Mouse (Mus musculus) liver, embryonic 12.5 days (tissue): ENCODE data around the gene Macrod2. TPM values are rescaled to one million over a fixed set of nuclear protein-coding genes. Genes with fewer than 3 reads are reported as not detected.

ENCODE experiments used
- ATAC-seq: fragments of 200-750 bp; cut with Nextera tagmentation; 2 replicates; pipeline ENCODE4 v1.8.0; 2017; ENCODE audit warnings: moderate number of reproducible peaks, mild to moderate bottlenecking, moderate library complexity
- H3K27ac ChIP-seq: fragments of 300-500 bp; sonication (generic); 2 replicates; pipeline ENCODE4 v1.5.1; 2016; ENCODE audit warnings: mild to moderate bottlenecking
- H3K27me3 ChIP-seq: fragments of 300-500 bp; sonication (generic); replicated peaks from 2 replicates; pipeline ENCODE4 v1.6.1; 2016; ENCODE audit warnings: mild to moderate bottlenecking, moderate library complexity
- H3K36me3 ChIP-seq: fragments of 300-500 bp; sonication (generic); 2 replicates; pipeline ENCODE4 v1.6.1; 2016; ENCODE audit warnings: mild to moderate bottlenecking, moderate library complexity
- H3K4me1 ChIP-seq: fragments of 300-500 bp; sonication (generic); 2 replicates; pipeline ENCODE4 v1.6.1; 2016
- H3K4me2 ChIP-seq: fragments of 300-500 bp; sonication (generic); 2 replicates; pipeline ENCODE4 v1.6.1; 2016; ENCODE audit warnings: mild to moderate bottlenecking, moderate library complexity
- H3K4me3 ChIP-seq: fragments of 300-500 bp; sonication (generic); 2 replicates; pipeline ENCODE4 v1.5.1; 2016; ENCODE audit warnings: mild to moderate bottlenecking, moderate library complexity
- H3K9ac ChIP-seq: fragments of 300-500 bp; sonication (generic); 2 replicates; pipeline ENCODE4 v1.6.1; 2016; ENCODE audit warnings: mild to moderate bottlenecking, moderate library complexity
- H3K9me3 ChIP-seq: fragments of 300-500 bp; sonication (generic); replicated peaks from 2 replicates; pipeline ENCODE4 v1.6.1; 2016; ENCODE audit warnings: mild to moderate bottlenecking, moderate library complexity
- WGBS: fragments of 180-500 bp; shearing (Covaris S2); methylation state at CpG from one replicate; pipeline ENCODE4 v1.1.7; 2016; ENCODE audit not compliant: insufficient replicate concordance; 5-methylcytosine and 5-hydroxymethylcytosine counted together
- polyA plus RNA-seq: library from polyadenylated mRNA; unstranded; fragments of >200 nt; fragmentation: Nextera tagmentation; extraction: Ambion mirVana; gene quantifications from 2 replicates; pipeline ENCODE4 v1.2.1, GENCODE M21; 2016

Gene Macrod2
- polyA plus RNA-seq, 1 experiment from 2014 or later, result 11.3 TPM

DNA sequence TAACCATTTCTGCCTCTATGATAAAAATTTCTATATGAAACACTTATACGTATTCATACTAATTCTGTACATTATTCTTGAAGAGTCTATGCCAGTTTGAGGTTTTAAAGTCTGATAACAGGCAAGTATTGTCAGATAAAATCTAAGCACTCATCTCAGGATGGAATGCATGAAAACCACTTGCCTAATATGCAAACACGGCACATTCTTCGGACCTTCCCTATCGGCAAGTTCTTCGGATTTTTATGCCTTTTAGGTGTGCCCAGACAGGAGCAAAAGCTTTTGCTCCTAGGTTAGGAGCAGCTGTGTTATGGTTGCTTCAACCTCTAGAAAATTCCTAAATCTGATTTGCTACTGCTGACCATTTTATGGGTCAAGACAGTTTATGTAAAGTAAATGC, 433.8 kb downstream of the Macrod2 start:
- Histone ChIP-seq H3K4me3 (no peak overlapping the region), H3K9ac (no peak overlapping the region), H3K4me1 (no peaks in the 10 kb centered on the region), H3K4me2 (no peak overlapping the region), H3K9me3 (no peaks in the 10 kb centered on the region), H3K27me3 (no peaks in the 10 kb centered on the region), H3K27ac (no peak overlapping the region), H3K36me3 (no peaks in the 10 kb centered on the region)
- ATAC-seq, result no peak
- 77% methylated on average over 5 of the region's 5 CpGs for WGBS

GRCm38 (mm10) chr2:140830086-140830485, 435.0 kb downstream of the Macrod2 start:
- no peak overlapping the region for H3K27ac ChIP-seq
- H3K9me3 ChIP-seq, result no peaks in the 10 kb centered on the region
- H3K4me1 ChIP-seq, result no peaks in the 10 kb centered on the region
- H3K36me3 ChIP-seq, result no peaks in the 10 kb centered on the region
- no peak overlapping the region for H3K9ac ChIP-seq
- H3K27me3 ChIP-seq, result no peaks in the 10 kb centered on the region
- ATAC-seq, result no peak
- H3K4me2 ChIP-seq, result no peak overlapping the region
- no peak overlapping the region for H3K4me3 ChIP-seq
- WGBS, result 57% methylated on average over 3 of the region's 3 CpGs

GRCm38 (mm10) chr2:140839371-140839770, 444.3 kb downstream of the Macrod2 start:
- H3K9ac ChIP-seq, result no peak overlapping the region
- H3K9me3 ChIP-seq, result no peaks in the 10 kb centered on the region
- no peaks in the 10 kb centered on the region for H3K27me3 ChIP-seq
- no peak overlapping the region for H3K4me2 ChIP-seq
- H3K4me1 ChIP-seq, result no peaks in the 10 kb centered on the region
- H3K4me3 ChIP-seq, result no peak overlapping the region
- H3K27ac ChIP-seq, result no peak overlapping the region
- H3K36me3 ChIP-seq, result no peaks in the 10 kb centered on the region
- WGBS, result 50% methylated on average over 2 of the region's 2 CpGs
- ATAC-seq, result no peak

GRCm38 (mm10) chr2:140839880-140840279, 444.8 kb downstream of the Macrod2 start:
- no peak for ATAC-seq
- no peak overlapping the region for H3K27ac ChIP-seq
- 64% methylated on average over 3 of the region's 3 CpGs for WGBS
- no peak overlapping the region for H3K4me3 ChIP-seq
- no peak overlapping the region for H3K9ac ChIP-seq
- no peaks in the 10 kb centered on the region for H3K36me3 ChIP-seq
- no peaks in the 10 kb centered on the region for H3K4me1 ChIP-seq
- H3K4me2 ChIP-seq, result no peak overlapping the region
- H3K27me3 ChIP-seq, result no peaks in the 10 kb centered on the region
- no peaks in the 10 kb centered on the region for H3K9me3 ChIP-seq

GRCm38 (mm10) chr2:140844030-140844429, 448.9 kb downstream of the Macrod2 start:
- Histone ChIP-seq H3K27me3 (no peaks in the 10 kb centered on the region), H3K27ac (no peak overlapping the region), H3K4me2 (no peak overlapping the region), H3K9me3 (no peaks in the 10 kb centered on the region), H3K36me3 (no peaks in the 10 kb centered on the region), H3K9ac (no peak overlapping the region), H3K4me1 (no peaks in the 10 kb centered on the region), H3K4me3 (no peak overlapping the region)
- 21% methylated on average over 5 of the region's 5 CpGs for WGBS
- ATAC-seq, result no peak

- ATAC-seq, result no peak
- Histone ChIP-seq H3K36me3 (no peaks in the 10 kb centered on the region), H3K4me3 (no peak overlapping the region), H3K4me2 (no peak overlapping the region), H3K9ac (no peak overlapping the region), H3K27ac (no peak overlapping the region), H3K27me3 (no peaks in the 10 kb centered on the region), H3K9me3 (no peaks in the 10 kb centered on the region), H3K4me1 (no peaks in the 10 kb centered on the region)
- WGBS, result 72% methylated on average over 5 of the region's 5 CpGs
Observed at GRCm38 (mm10) chr2:140847817-140848428, 452.8 kb downstream of the Macrod2 start.

DNA sequence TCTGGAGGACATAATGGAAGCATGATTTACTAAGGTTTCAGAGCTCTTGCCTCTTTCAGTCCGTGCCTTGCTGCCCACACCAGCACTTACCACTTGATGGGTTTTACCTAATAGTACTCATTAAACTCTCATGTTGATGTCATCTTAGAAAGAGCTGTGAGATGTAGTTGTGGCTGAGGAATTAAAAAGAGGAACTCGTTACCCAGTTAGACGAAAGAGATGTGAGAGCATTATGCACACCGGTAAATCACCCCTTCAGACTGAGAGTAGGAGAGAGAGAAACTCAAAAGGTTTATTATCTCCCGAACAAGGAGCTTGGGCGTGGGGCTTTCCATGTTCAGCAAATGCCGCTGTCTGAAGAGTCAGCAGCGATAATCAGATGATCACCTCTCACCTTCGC, 458.4 kb downstream of the Macrod2 start:
- no peak overlapping the region for H3K4me2 ChIP-seq
- H3K27me3 ChIP-seq, result no peaks in the 10 kb centered on the region
- H3K27ac ChIP-seq, result no peak overlapping the region
- no peak overlapping the region for H3K9ac ChIP-seq
- no peak overlapping the region for H3K4me3 ChIP-seq
- 57% methylated on average over 9 of the region's 9 CpGs for WGBS
- no peaks in the 10 kb centered on the region for H3K4me1 ChIP-seq
- no peak for ATAC-seq
- H3K36me3 ChIP-seq, result no peaks in the 10 kb centered on the region
- no peaks in the 10 kb centered on the region for H3K9me3 ChIP-seq

GRCm38 (mm10) chr2:140861356-140861755, 466.2 kb downstream of the Macrod2 start:
- H3K9me3 ChIP-seq, result no peaks in the 10 kb centered on the region
- ATAC-seq, result no peak
- no peaks in the 10 kb centered on the region for H3K27me3 ChIP-seq
- no peaks in the 10 kb centered on the region for H3K4me1 ChIP-seq
- no peak overlapping the region for H3K9ac ChIP-seq
- no peak overlapping the region for H3K4me2 ChIP-seq
- no peak overlapping the region for H3K27ac ChIP-seq
- WGBS, result 40% methylated on average over 1 of the region's 1 CpGs
- H3K4me3 ChIP-seq, result no peak overlapping the region
- no peaks in the 10 kb centered on the region for H3K36me3 ChIP-seq

DNA sequence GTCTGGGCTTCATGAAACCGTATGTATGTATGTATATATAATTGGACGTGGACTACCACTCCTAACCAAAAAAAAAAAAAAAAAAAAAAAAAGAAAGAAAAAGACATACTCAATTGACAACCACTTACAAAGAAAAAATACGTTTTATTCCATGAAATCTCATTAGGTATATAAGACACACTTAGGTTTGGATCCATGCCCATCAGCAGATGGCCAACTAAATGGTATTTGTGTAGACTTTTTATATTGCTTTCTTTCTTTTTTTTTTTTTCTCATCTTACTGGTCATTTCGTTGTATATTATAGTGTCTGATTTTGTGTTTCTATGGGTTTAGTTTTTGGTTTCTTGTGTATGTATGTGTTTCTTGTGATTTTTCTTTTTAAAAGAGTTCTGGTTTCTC, 467.6 kb downstream of the Macrod2 start:
- Histone ChIP-seq H3K4me2 (no peak overlapping the region), H3K36me3 (no peaks in the 10 kb centered on the region), H3K27ac (no peak overlapping the region), H3K9me3 (no peaks in the 10 kb centered on the region), H3K27me3 (no peaks in the 10 kb centered on the region), H3K9ac (no peak overlapping the region), H3K4me1 (no peaks in the 10 kb centered on the region), H3K4me3 (no peak overlapping the region)
- WGBS, result 61% methylated on average over 4 of the region's 4 CpGs
- ATAC-seq, result no peak

GRCm38 (mm10) chr2:140865636-140866035, 470.5 kb downstream of the Macrod2 start:
- H3K27me3 ChIP-seq, result no peaks in the 10 kb centered on the region
- no peak overlapping the region for H3K9ac ChIP-seq
- H3K36me3 ChIP-seq, result no peaks in the 10 kb centered on the region
- no peaks in the 10 kb centered on the region for H3K9me3 ChIP-seq
- H3K4me2 ChIP-seq, result no peak overlapping the region
- no peak overlapping the region for H3K4me3 ChIP-seq
- no peak overlapping the region for H3K27ac ChIP-seq
- H3K4me1 ChIP-seq, result no peaks in the 10 kb centered on the region
- WGBS, result 68% methylated on average over 1 of the region's 1 CpGs
- no peak for ATAC-seq

DNA sequence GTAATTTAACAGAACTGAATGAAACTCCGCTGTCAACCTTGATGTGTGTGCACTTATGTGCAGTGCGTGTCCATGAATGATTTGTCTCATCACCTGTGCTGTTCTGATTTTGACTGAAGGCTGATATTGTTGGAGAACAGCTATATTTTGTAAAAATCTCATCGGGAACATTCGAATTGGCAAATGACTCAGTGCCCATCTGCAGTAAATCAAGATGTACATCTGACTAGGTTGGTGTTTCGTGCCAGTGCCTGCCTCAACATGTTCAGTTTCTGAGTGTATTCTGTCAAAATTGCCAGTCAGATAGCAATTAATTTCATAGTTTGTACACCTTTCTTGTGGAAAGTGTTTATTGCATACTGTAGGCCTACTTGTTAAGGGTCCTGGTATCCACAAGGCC, 472.0 kb downstream of the Macrod2 start:
- H3K27ac ChIP-seq, result no peak overlapping the region
- H3K9me3 ChIP-seq, result no peaks in the 10 kb centered on the region
- H3K9ac ChIP-seq, result no peak overlapping the region
- H3K4me1 ChIP-seq, result no peaks in the 10 kb centered on the region
- H3K4me2 ChIP-seq, result no peak overlapping the region
- WGBS, result 72% methylated on average over 5 of the region's 5 CpGs
- no peak overlapping the region for H3K4me3 ChIP-seq
- ATAC-seq, result no peak
- H3K36me3 ChIP-seq, result no peaks in the 10 kb centered on the region
- H3K27me3 ChIP-seq, result no peaks in the 10 kb centered on the region

DNA sequence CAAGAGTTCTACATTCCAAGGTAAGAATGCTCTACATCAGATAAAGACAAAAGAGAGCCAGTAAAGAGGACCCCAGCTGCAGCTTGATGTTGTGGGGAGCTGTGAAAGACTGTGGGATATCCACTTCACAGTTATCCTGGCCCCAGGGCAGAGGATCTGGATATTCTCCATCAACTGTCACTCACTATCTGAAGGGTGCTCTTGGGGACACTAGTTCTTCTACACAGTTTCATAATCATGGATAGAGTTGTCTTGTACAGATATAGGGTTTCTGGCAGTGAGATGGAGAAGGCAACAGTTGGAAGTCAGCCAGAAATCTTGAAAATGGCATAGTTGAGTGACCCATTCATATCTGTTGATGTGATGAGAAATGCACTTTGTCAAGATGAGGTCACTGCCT, 490.1 kb downstream of the Macrod2 start:
- ATAC-seq, result no peak
- Histone ChIP-seq H3K4me3 (no peak overlapping the region), H3K27ac (no peak overlapping the region), H3K36me3 (no peaks in the 10 kb centered on the region), H3K9me3 (no peaks in the 10 kb centered on the region), H3K4me2 (no peak overlapping the region), H3K27me3 (no peaks in the 10 kb centered on the region), H3K4me1 (no peaks in the 10 kb centered on the region), H3K9ac (no peak overlapping the region)

GRCm38 (mm10) chr2:140890683-140891082, 495.6 kb downstream of the Macrod2 start:
- H3K27me3 ChIP-seq, result no peaks in the 10 kb centered on the region
- H3K27ac ChIP-seq, result no peak overlapping the region
- no peak for ATAC-seq
- no peaks in the 10 kb centered on the region for H3K4me1 ChIP-seq
- H3K4me2 ChIP-seq, result no peak overlapping the region
- no peak overlapping the region for H3K4me3 ChIP-seq
- no peaks in the 10 kb centered on the region for H3K36me3 ChIP-seq
- no peaks in the 10 kb centered on the region for H3K9me3 ChIP-seq
- no peak overlapping the region for H3K9ac ChIP-seq
